Mouse (Mus musculus) layer of hippocampus, postnatal 10 days (tissue): ENCODE measurements around the gene Hmg20b. TPM values are rescaled to one million over a fixed set of nuclear protein-coding genes. Genes with fewer than 3 reads are reported as not detected.

ENCODE experiments used
- DNase-seq, 2 experiments: peaks; one replicate each; pipeline ENCODE4 v3.0.0; 2021; ENCODE audit warnings: low spot score in 2 of 2
- long read RNA-seq: library from polyadenylated mRNA; stranded (forward); transcript quantifications from one replicate; pipeline ENCODE4 v2.0.0, GENCODE M21; 2023
- total RNA-seq, 2 experiments: library from RNA; stranded (reverse); gene quantifications; 2 replicates each; pipeline ENCODE4 v1.2.3; 2021

The Hmg20b gene
- 10 to 100 TPM; 25.1 to 30.9 TPM for total RNA-seq
- long read RNA-seq, transcript Hmg20b-203 (10 exons, 1,540 nt): minor isoform, 8 of 33 reads
- long read RNA-seq, transcript Hmg20b-202 (10 exons, 1,463 nt): major isoform, 10 of 33 reads
- long read RNA-seq, transcript Hmg20b-201 (9 exons, 1,621 nt): minor isoform, 5 of 33 reads
- long read RNA-seq, partial matches to known transcripts: 1 of 33 reads
- long read RNA-seq, other reads (novel, unspliced or antisense): 6 of 33 reads

- peak; percentile 99 to 100 for DNase-seq
Observed at GRCm38 (mm10) chr10:81350351-81351063, at the start of gene Hmg20b. Hmg20b (minus strand) TSS chr10:81350480.

- no peak for DNase-seq
Observed at GRCm38 (mm10) chr10:81399798-81400308, 49.6 kb upstream of the Hmg20b start.

GRCm38 (mm10) chr10:81399296-81399695 lies 49.0 kb upstream of the Hmg20b start:
- DNase-seq: no peak

GRCm38 (mm10) chr10:81396749-81397148 lies 46.5 kb upstream of the Hmg20b start:
- no peak for DNase-seq

- no peak for DNase-seq
Observed at GRCm38 (mm10) chr10:81395865-81396264, 45.6 kb upstream of the Hmg20b start.

GRCm38 (mm10) chr10:81395127-81395526 lies 44.8 kb upstream of the Hmg20b start:
- DNase-seq: peak; percentile 83 to 85

GRCm38 (mm10) chr10:81393456-81394063 lies 43.3 kb upstream of the Hmg20b start:
- no peak for DNase-seq

GRCm38 (mm10) chr10:81392781-81393185 lies 42.5 kb upstream of the Hmg20b start, which contains the start of gene Smim24:
Smim24 (plus strand) TSS chr10:81393051.
- DNase-seq: no peak

- no peak for DNase-seq
Observed at GRCm38 (mm10) chr10:81392270-81392669, 42.0 kb upstream of the Hmg20b start.

- DNase-seq: no peak
Observed at GRCm38 (mm10) chr10:81390678-81390965, 40.3 kb upstream of the Hmg20b start.

- peak; percentile 88 for DNase-seq
Observed at GRCm38 (mm10) chr10:81389801-81390677, 39.8 kb upstream of the Hmg20b start.

GRCm38 (mm10) chr10:81389373-81389772 lies 39.1 kb upstream of the Hmg20b start:
- DNase-seq: no peak

- no peak for DNase-seq
Observed at GRCm38 (mm10) chr10:81388505-81389055, 38.3 kb upstream of the Hmg20b start, which contains the start of gene Gm48552. Gm48552 (plus strand) TSS chr10:81389005.

GRCm38 (mm10) chr10:81387716-81388115 lies 37.4 kb upstream of the Hmg20b start:
- no peak for DNase-seq

GRCm38 (mm10) chr10:81385603-81386306 lies 35.5 kb upstream of the Hmg20b start:
- DNase-seq: no peak

- no peak for DNase-seq
Observed at GRCm38 (mm10) chr10:81384605-81384982, 34.3 kb upstream of the Hmg20b start.

GRCm38 (mm10) chr10:81383802-81384604 lies 33.7 kb upstream of the Hmg20b start, which contains the start of the genes Dohh and Gm48551:
Dohh (plus strand) TSS chr10:81384428.
Gm48551 (plus strand) TSS chr10:81384466.
- DNase-seq: peak; percentile 99

GRCm38 (mm10) chr10:81382039-81382438 lies 31.8 kb upstream of the Hmg20b start:
- DNase-seq: no peak

GRCm38 (mm10) chr10:81379809-81380378 lies 29.6 kb upstream of the Hmg20b start:
- DNase-seq: no peak
